Mouse (Mus musculus) embryonic facial prominence, embryonic 11.5 days (tissue): ENCODE data around the gene Rps11. TPM values are rescaled to one million over a fixed set of nuclear protein-coding genes. Genes with fewer than 3 reads are reported as not detected.
"Not testable (repeated sequence)": the region's sequence is repeated elsewhere in the genome, so short reads cannot be mapped to it uniquely, and the experiment has no call there.

Source experiments
- ATAC-seq: fragments of 200-750 bp; cut with Nextera tagmentation; replicated peaks from 2 replicates; pipeline ENCODE4 v1.8.0; 2017; ENCODE audit warnings: low read depth; ENCODE audit not compliant: insufficient number of reproducible peaks, low FRiP score, low TSS enrichment
- DNase-seq: peaks from one replicate; pipeline ENCODE4 v3.0.0-alpha.2; 2015; ENCODE audit warnings: low spot score
- H3K27ac ChIP-seq: fragments of 300-500 bp; sonication (generic); replicated peaks from 2 replicates; pipeline ENCODE4 v1.5.1; 2014; ENCODE audit warnings: mild to moderate bottlenecking, low read depth, low read length, control low read depth
- H3K27me3 ChIP-seq: fragments of 300-500 bp; sonication (generic); 2 replicates; pipeline ENCODE4 v1.6.1; 2014; ENCODE audit warnings: mild to moderate bottlenecking, low read length, moderate library complexity, mixed read lengths; ENCODE audit not compliant: control insufficient read depth, insufficient read depth
- H3K36me3 ChIP-seq: fragments of 300-500 bp; sonication (generic); replicated peaks from 2 replicates; pipeline ENCODE4 v1.6.1; 2014; ENCODE audit warnings: low read depth, mild to moderate bottlenecking, low read length, moderate library complexity, mixed read lengths; ENCODE audit not compliant: control insufficient read depth, insufficient read depth
- H3K4me1 ChIP-seq: fragments of 300-500 bp; sonication (generic); 2 replicates; pipeline ENCODE4 v1.6.1; 2014; ENCODE audit warnings: low read length, mixed read lengths; ENCODE audit not compliant: control insufficient read depth, insufficient read depth
- H3K4me2 ChIP-seq: fragments of 300-500 bp; sonication (generic); 2 replicates; pipeline ENCODE4 v1.6.1; 2014; ENCODE audit warnings: low read depth, mild to moderate bottlenecking, control low read depth, low read length, moderate library complexity
- H3K4me3 ChIP-seq: fragments of 300-500 bp; sonication (generic); 2 replicates; pipeline ENCODE4 v1.5.1; 2014; ENCODE audit warnings: low read depth, low read length, control low read depth
- H3K9ac ChIP-seq: fragments of 300-500 bp; sonication (generic); replicated peaks from 2 replicates; pipeline ENCODE4 v1.6.1; 2014; ENCODE audit warnings: mild to moderate bottlenecking, control low read depth, low read length
- H3K9me3 ChIP-seq: fragments of 300-500 bp; sonication (generic); replicated peaks from 2 replicates; pipeline ENCODE4 v1.6.1; 2016; ENCODE audit warnings: mild to moderate bottlenecking, low read length, inconsistent platforms, mixed read lengths; ENCODE audit not compliant: control insufficient read depth
- WGBS: fragments of 180-500 bp; shearing (Covaris S2); extraction: QIAGEN DNeasy Blood & Tissue Kit; methylation state at CpG from one replicate; pipeline ENCODE4 v1.1.7; 2014; 5-methylcytosine and 5-hydroxymethylcytosine counted together
- polyA plus RNA-seq: library from polyadenylated mRNA; unstranded; fragments of >200 nt; fragmentation: Nextera tagmentation; extraction: Ambion mirVana; gene quantifications from 2 replicates; pipeline ENCODE4 v1.2.1, GENCODE M21; 2014

Rps11 gene
- polyA plus RNA-seq, 1 experiment from 2014 or later, result 1,602 TPM

DNA sequence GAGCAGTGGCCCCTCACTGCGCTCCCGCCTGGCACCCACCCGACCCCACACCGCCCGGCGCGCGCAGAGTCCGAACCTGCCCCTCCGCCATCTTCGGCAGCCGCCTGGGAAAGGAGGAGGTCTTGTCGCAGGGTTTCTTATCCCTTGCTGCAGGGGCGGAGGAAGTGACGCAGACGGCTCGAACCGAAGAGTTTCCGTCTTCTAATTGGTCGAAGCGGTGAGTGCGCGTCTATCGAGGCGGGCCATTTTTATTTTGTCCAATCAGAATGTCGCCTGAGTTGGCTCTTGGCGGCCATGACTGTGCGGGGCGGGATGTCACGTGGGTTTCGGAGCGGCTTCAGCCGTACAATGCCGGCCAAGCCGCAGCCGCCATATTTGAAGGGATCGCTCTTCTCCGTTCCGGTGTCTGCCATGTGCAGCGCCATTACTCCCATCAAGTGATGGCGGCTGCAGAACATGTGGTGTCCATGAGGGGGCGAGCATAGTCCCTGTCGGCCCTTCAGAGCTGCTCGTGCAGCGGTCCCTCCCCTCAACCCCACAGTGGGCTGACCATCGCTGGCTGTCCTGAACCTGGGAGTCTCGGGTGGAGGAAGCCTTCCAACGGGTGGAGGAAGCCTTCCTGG is 4.5 kb upstream of the Rps11 start, which contains the start of gene Rpl13a:
Gene Rpl13a, minus strand, starts transcription at position 138 of the 623 bp plus-strand sequence.
- peak within 1 kb of the TSS; percentile 88 for H3K4me2 ChIP-seq
- ATAC-seq (peak; percentile 95), DNase-seq (peak; percentile 99)
- no peaks in the 10 kb centered on the region for H3K27me3 ChIP-seq
- H3K27ac ChIP-seq, result peak within 1 kb of the TSS; percentile 91
- peak within 1 kb of the TSS; percentile 100 for H3K9ac ChIP-seq
- WGBS, result under 1% methylated on average over 48 of the region's 48 CpGs
- peak within 1 kb of the TSS; percentile 96 for H3K4me3 ChIP-seq
- peaks cover 5% of the 10 kb centered on the region for H3K36me3 ChIP-seq
- no peaks in the 10 kb centered on the region for H3K9me3 ChIP-seq
- no peaks in the 10 kb centered on the region; the same call in 1 of the 2 replicates for H3K4me1 ChIP-seq

DNA sequence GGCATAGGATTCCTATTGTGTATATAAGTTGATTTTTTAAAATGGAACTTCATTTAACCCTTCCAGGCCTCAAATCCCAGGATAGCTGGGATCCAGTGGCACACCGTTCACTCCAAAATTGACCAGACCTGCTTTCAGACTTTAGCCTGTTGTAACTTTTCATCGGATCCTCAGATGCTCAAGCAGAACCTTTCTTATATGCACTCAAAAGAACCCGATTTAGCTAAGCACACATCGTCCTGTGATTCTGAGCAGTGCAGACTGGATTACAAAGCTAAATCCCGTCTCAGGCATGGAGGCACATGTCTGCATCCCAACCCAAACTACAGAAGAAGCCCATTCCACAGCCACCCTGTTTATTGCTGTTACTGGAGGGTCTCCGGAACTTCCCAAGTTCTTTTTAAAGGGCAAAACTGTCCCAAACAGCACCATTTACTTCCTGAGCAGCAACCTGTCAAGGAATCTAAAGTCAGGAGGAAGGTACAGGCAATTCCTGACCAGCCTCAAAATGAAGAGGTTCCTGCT is 3.5 kb upstream of the Rps11 start:
- Histone ChIP-seq H3K9ac (peak overlapping the region; percentile 100), H3K27ac (peak overlapping the region; percentile 91), H3K27me3 (no peaks in the 10 kb centered on the region), H3K9me3 (no peaks in the 10 kb centered on the region), H3K4me3 (peak overlapping the region; percentile 96), H3K4me1 (no peaks in the 10 kb centered on the region; the same call in 1 of the 2 replicates), H3K4me2 (peak overlapping the region; percentile 88), H3K36me3 (peaks cover 7% of the 10 kb centered on the region)
- WGBS, result 1% methylated on average over 6 of the region's 6 CpGs
- DNase-seq, result no peak
- ATAC-seq, result no peak

- Histone ChIP-seq H3K4me1 (peaks cover under 1% of the 10 kb centered on the region), H3K27ac (peak overlapping the region; percentile 91), H3K27me3 (no peaks in the 10 kb centered on the region), H3K4me2 (peak overlapping the region; percentile 88), H3K36me3 (peaks cover 12% of the 10 kb centered on the region), H3K9me3 (no peaks in the 10 kb centered on the region), H3K9ac (peak overlapping the region; percentile 100), H3K4me3 (peak overlapping the region; percentile 96)
- DNase-seq, result peak; percentile 35
- ATAC-seq, result no peak
- 40% methylated on average over 21 of the region's 21 CpGs for WGBS
Measured at GRCm38 (mm10) chr7:45126844-45127699, 2.8 kb upstream of the Rps11 start.

- ATAC-seq, result no peak
- Histone ChIP-seq H3K27me3 (no peaks in the 10 kb centered on the region), H3K4me1 (peaks cover 3% of the 10 kb centered on the region), H3K9me3 (no peaks in the 10 kb centered on the region), H3K4me3 (peak overlapping the region; percentile 96; the same call in 1 of the 2 replicates), H3K9ac (peak overlapping the region; percentile 100), H3K36me3 (peaks cover 18% of the 10 kb centered on the region), H3K27ac (peak overlapping the region; percentile 91; the same call in 1 of the 2 replicates), H3K4me2 (peak overlapping the region; percentile 88)
- DNase-seq, result no peak
- WGBS, result 74% methylated on average over 17 of the region's 17 CpGs
Measured at GRCm38 (mm10) chr7:45126147-45126843, 2.1 kb upstream of the Rps11 start.

- ATAC-seq, H3K4me3 ChIP-seq, H3K9me3 ChIP-seq, DNase-seq, H3K27me3 ChIP-seq, H3K27ac ChIP-seq, H3K9ac ChIP-seq, H3K4me1 ChIP-seq, H3K4me2 ChIP-seq: not testable (repeated sequence)
- peaks cover 24% of the 10 kb centered on the region for H3K36me3 ChIP-seq
- 64% methylated on average over 5 of the region's 5 CpGs for WGBS
Measured at GRCm38 (mm10) chr7:45125649-45126048, 1.4 kb upstream of the Rps11 start.

DNA sequence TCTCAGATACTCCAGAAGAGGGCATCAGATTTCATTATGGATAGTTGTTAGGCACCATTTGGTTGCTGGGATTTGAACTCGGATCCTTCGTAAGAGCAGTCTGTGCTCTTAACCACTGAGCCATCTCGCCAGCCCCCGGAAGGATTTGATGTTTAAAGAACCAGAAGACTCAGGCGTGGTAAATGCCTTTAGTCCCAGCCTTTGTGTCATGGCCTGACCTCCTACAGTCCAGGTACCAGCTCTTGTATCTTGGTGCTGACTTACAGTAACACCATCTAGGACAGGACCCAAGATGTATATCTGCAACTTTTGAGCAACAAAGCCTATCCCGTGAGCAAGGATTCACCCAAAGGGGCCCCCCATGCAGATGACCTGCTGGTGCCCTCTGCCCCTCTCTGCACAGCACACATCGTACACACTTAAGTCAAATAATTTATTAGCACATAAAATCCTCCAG is 933 bp upstream of the Rps11 start:
- Histone ChIP-seq H3K36me3 (peaks cover 24% of the 10 kb centered on the region), H3K4me3 (no peak overlapping the region), H3K27ac (peak overlapping the region; percentile 77; the same call in 1 of the 2 replicates), H3K4me1 (peaks cover 3% of the 10 kb centered on the region), H3K4me2 (peak overlapping the region; percentile 21; the same call in 1 of the 2 replicates), H3K9me3 (no peaks in the 10 kb centered on the region), H3K27me3 (no peaks in the 10 kb centered on the region), H3K9ac (no peak overlapping the region)
- 24% methylated on average over 7 of the region's 7 CpGs for WGBS
- ATAC-seq, result no peak
- DNase-seq, result peak; percentile 73

GRCm38 (mm10) chr7:45123186-45123570 is 1.1 kb downstream of the Rps11 start:
- Histone ChIP-seq H3K4me1 (peaks cover 3% of the 10 kb centered on the region), H3K9me3 (no peaks in the 10 kb centered on the region), H3K4me3 (peak overlapping the region; percentile 65), H3K27me3 (no peaks in the 10 kb centered on the region), H3K36me3 (peaks cover 27% of the 10 kb centered on the region), H3K27ac (no peak overlapping the region), H3K9ac (peak overlapping the region; percentile 89), H3K4me2 (peak overlapping the region; percentile 63)
- DNase-seq (peak; percentile 42), ATAC-seq (no peak)
- 22% methylated on average over 12 of the region's 12 CpGs for WGBS
